In the genomic region with DNA sequence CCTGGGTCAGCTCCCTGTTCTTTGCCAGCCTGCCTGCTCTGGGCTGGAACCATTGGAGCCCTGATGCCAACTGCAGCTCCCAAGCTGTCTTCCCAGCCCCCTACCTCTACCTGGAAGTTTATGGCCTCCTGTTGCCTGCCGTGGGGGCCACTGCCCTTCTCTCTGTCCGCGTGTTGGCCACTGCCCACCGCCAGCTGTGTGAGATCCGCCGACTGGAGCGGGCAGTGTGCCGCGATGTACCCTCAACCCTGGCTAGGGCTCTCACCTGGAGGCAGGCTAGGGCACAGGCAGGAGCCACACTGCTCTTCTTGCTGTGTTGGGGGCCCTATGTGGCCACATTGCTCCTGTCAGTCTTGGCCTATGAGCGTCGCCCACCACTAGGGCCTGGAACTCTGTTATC, we compare ENCODE assay signal across 26 mouse cellular contexts. TPM values are rescaled to one million over a fixed set of nuclear protein-coding genes. Genes with fewer than 3 reads are reported as not detected.
DNase-seq lines count a peak whose midpoint lies in the region; ATAC-seq and TF ChIP-seq lines count a peak whose summit lies in the region.
"Had no signal": no experiment of that assay in that cellular context is flagged by ENCODE, and none has a peak within 500 bp of the region (broad histone marks: within the 10 kb centered on the region; RNA-seq: fewer than 3 reads in every experiment).

No protein-coding gene starts in this region.

- no peak overlapping the region for H3K4me3 ChIP-seq in forebrain, postnatal 0 days (ENCODE audit: low read depth, low read length)
- no peak overlapping the region for H3K4me3 ChIP-seq in forebrain, embryonic 12.5 days (replicated peaks)
- peak overlapping the region; percentile 86 for H3K4me3 ChIP-seq in testis, adult 2 months (ENCODE audit: control insufficient read depth, low read depth, low read length)
- no peak overlapping the region for H3K4me3 ChIP-seq in intestine, embryonic 16.5 days (ENCODE audit: low read length)
- H3K4me3 ChIP-seq: embryonic facial prominence, embryonic 15.5 days; erythroblast, embryonic 14.5 days; forebrain, embryonic 10.5 days; forebrain, embryonic 15.5 days; heart, embryonic 10.5 days; hindbrain, embryonic 12.5 days had no signal

- no peak for ATAC-seq in forebrain, postnatal 0 days
- no peak for ATAC-seq in forebrain, embryonic 12.5 days (ENCODE audit: low FRiP score)
- peak; percentile 8; the same call in 1 of the 2 replicates for ATAC-seq in granulocyte monocyte progenitor cell, adult 5-6 weeks (replicated peaks; ENCODE audit: poor library complexity, severe bottlenecking)
- no peak for ATAC-seq in intestine, embryonic 16.5 days
- ATAC-seq: activated CD4-positive, CD25-positive, alpha-beta regulatory T cell, adult 4 months; forebrain, embryonic 15.5 days; hindbrain, embryonic 16.5 days; inflammation-experienced regulatory T-cells, adult 6 months had no signal

- no peaks in the 10 kb centered on the region for H3K4me1 ChIP-seq in forebrain, postnatal 0 days (ENCODE audit: insufficient read depth)
- peaks cover 14% of the 10 kb centered on the region for H3K4me1 ChIP-seq in forebrain, embryonic 12.5 days
- H3K4me1 ChIP-seq in testis, adult 2 months (ENCODE audit: control insufficient read depth, insufficient read depth, low read length) = peaks cover 5% of the 10 kb centered on the region
- peaks cover 37% of the 10 kb centered on the region for H3K4me1 ChIP-seq in intestine, embryonic 16.5 days (ENCODE audit: control insufficient read depth, insufficient read depth, low read length)

- no peak overlapping the region for H3K4me2 ChIP-seq in forebrain, postnatal 0 days (ENCODE audit: low read depth)
- no peak overlapping the region for H3K4me2 ChIP-seq in forebrain, embryonic 12.5 days
- no peak overlapping the region for H3K4me2 ChIP-seq in intestine, embryonic 16.5 days (ENCODE audit: low read depth, low read length)
- H3K4me2 ChIP-seq: embryonic facial prominence, embryonic 15.5 days; forebrain, embryonic 15.5 days; hindbrain, embryonic 12.5 days had no signal

- peak; percentile 32; the same call in 1 of the 2 replicates for TF ChIP-seq POLR2A in testis, adult 2 months (IDR thresholded peaks at IDR 0.05; ENCODE audit: control insufficient read depth, low read depth, low read length)

- no peak overlapping the region for H3K9ac ChIP-seq in forebrain, postnatal 0 days
- H3K9ac ChIP-seq in forebrain, embryonic 12.5 days = no peak overlapping the region
- no peak overlapping the region for H3K9ac ChIP-seq in intestine, embryonic 16.5 days (ENCODE audit: low read depth, low read length)
- H3K9ac ChIP-seq: embryonic facial prominence, embryonic 15.5 days; forebrain, embryonic 15.5 days; hindbrain, embryonic 12.5 days had no signal

- no peak overlapping the region for H3K27ac ChIP-seq in forebrain, postnatal 0 days (ENCODE audit: low read depth, low read length)
- H3K27ac ChIP-seq in forebrain, embryonic 12.5 days = no peak overlapping the region
- H3K27ac ChIP-seq in testis, adult 2 months (ENCODE audit: control insufficient read depth, insufficient read depth, low read depth, low read length) = no peak overlapping the region
- no peak overlapping the region for H3K27ac ChIP-seq in intestine, embryonic 16.5 days (ENCODE audit: low read length)
- H3K27ac ChIP-seq: embryonic facial prominence, embryonic 15.5 days; forebrain, embryonic 10.5 days; forebrain, embryonic 15.5 days; heart, embryonic 10.5 days; hindbrain, embryonic 12.5 days had no signal

- peak; percentile 20; the same call in 1 of the 2 replicates for TF ChIP-seq CTCF in forebrain, postnatal 0 days (IDR thresholded peaks at IDR 0.05; ENCODE audit: low read depth)
- no peak for TF ChIP-seq CTCF in testis, adult 2 months (IDR thresholded peaks at IDR 0.05; ENCODE audit: control insufficient read depth, insufficient read depth, insufficient replicate concordance, low read depth, low read length)

- no peak for DNase-seq in forebrain, postnatal 0 days
- DNase-seq in testis, postnatal 10 days (ENCODE audit: low spot score) = no peak
- DNase-seq in right cerebral cortex, postnatal 4 days = no peak
- DNase-seq: adrenal gland, postnatal 25 days; cerebellum, postnatal 14 days; embryo, embryonic 11 days; gastrocnemius, postnatal 14 days; heart, postnatal 10 days; heart, postnatal 4 days had no signal

- no peaks in the 10 kb centered on the region for H3K9me3 ChIP-seq in forebrain, postnatal 0 days (ENCODE audit: low read length)
- no peaks in the 10 kb centered on the region for H3K9me3 ChIP-seq in forebrain, embryonic 12.5 days
- no peaks in the 10 kb centered on the region for H3K9me3 ChIP-seq in intestine, embryonic 16.5 days (ENCODE audit: control insufficient read depth, low read length)
- H3K9me3 ChIP-seq: embryonic facial prominence, embryonic 15.5 days; forebrain, embryonic 10.5 days; forebrain, embryonic 15.5 days; heart, embryonic 10.5 days; hindbrain, embryonic 12.5 days had no signal

- H3K36me3 ChIP-seq in forebrain, postnatal 0 days (ENCODE audit: insufficient read depth) = peaks cover 39% of the 10 kb centered on the region
- H3K36me3 ChIP-seq in forebrain, embryonic 12.5 days (replicated peaks) = peaks cover 47% of the 10 kb centered on the region
- H3K36me3 ChIP-seq in testis, adult 2 months (ENCODE audit: control insufficient read depth, insufficient read depth, low read length) = peaks cover 14% of the 10 kb centered on the region
- peaks cover 15% of the 10 kb centered on the region for H3K36me3 ChIP-seq in intestine, embryonic 16.5 days (ENCODE audit: control insufficient read depth, insufficient read depth, low read length)

- H3K27me3 ChIP-seq in forebrain, postnatal 0 days (ENCODE audit: insufficient read depth, low read length) = no peaks in the 10 kb centered on the region
- H3K27me3 ChIP-seq in forebrain, embryonic 12.5 days = no peaks in the 10 kb centered on the region
- no peaks in the 10 kb centered on the region for H3K27me3 ChIP-seq in testis, adult 2 months (ENCODE audit: control insufficient read depth, insufficient read depth, low read length)
- no peaks in the 10 kb centered on the region for H3K27me3 ChIP-seq in intestine, embryonic 16.5 days (replicated peaks; ENCODE audit: control insufficient read depth, insufficient read depth, low read length)
- H3K27me3 ChIP-seq: embryonic facial prominence, embryonic 15.5 days; forebrain, embryonic 15.5 days; hindbrain, embryonic 12.5 days had no signal

- 87% methylated on average over 11 of the region's 11 CpGs for WGBS in forebrain, postnatal 0 days
- WGBS in forebrain, embryonic 12.5 days = 91% methylated on average over 11 of the region's 11 CpGs
- 85% methylated on average over 11 of the region's 11 CpGs for WGBS in intestine, embryonic 16.5 days

RNA-seq across cellular contexts. Expression of gene Gpbar1, which starts 0.6 kb away (rescaled TPM):
- not detected in 2 replicates for total RNA-seq in forebrain, postnatal 0 days (2014; rRNA removed)
- polyA plus RNA-seq in forebrain, postnatal 0 days (2015; fragmentation: Nextera tagmentation; extraction: Ambion mirVana) = 0.21 TPM in 1 of 2 replicates, not detected in the other
- polyA plus RNA-seq in forebrain, embryonic 12.5 days (2016; fragmentation: Nextera tagmentation; extraction: Ambion mirVana) = 0.18 and 0.29 TPM in 2 replicates
- polyA plus RNA-seq in testis, adult 2 months (2012; rRNA removed) = 0.10 and 0.16 TPM in 2 replicates
- total RNA-seq in granulocyte monocyte progenitor cell, adult 5-6 weeks (2014; fragmentation: Nextera tagmentation) = not detected in 2 replicates
- total RNA-seq in granulocyte monocyte progenitor cell, adult 5-6 weeks (2017) = not detected in 2 replicates
- 2.6 and 2.7 TPM in 2 replicates for polyA plus RNA-seq in intestine, embryonic 16.5 days (2015; fragmentation: Nextera tagmentation; extraction: Ambion mirVana)
- total RNA-seq: adrenal gland, adult 18-20 months; adrenal gland, postnatal 25 days; common myeloid progenitor, adult 5-6 weeks; gastrocnemius, adult 18-20 months; gastrocnemius, postnatal 14 days; heart, postnatal 10 days; heart, postnatal 4 days had no signal
- polyA plus RNA-seq: C2C12; embryonic facial prominence, embryonic 15.5 days; erythroblast, embryonic 14.5 days; forebrain, embryonic 15.5 days; hindbrain, embryonic 16.5 days had no signal

RNA-seq across cellular contexts. Expression of gene Aamp, which starts 5.5 kb away (rescaled TPM):
- 160 and 179 TPM in 2 replicates for total RNA-seq in forebrain, postnatal 0 days (2014; rRNA removed)
- polyA plus RNA-seq in forebrain, postnatal 0 days (2015; fragmentation: Nextera tagmentation; extraction: Ambion mirVana) = 211 and 215 TPM in 2 replicates
- polyA plus RNA-seq in forebrain, embryonic 12.5 days (2016; fragmentation: Nextera tagmentation; extraction: Ambion mirVana) = 184 and 190 TPM in 2 replicates
- polyA plus RNA-seq in testis, adult 2 months (2012; rRNA removed) = 1,529 and 1,552 TPM in 2 replicates
- total RNA-seq in granulocyte monocyte progenitor cell, adult 5-6 weeks (2014; fragmentation: Nextera tagmentation) = 100 and 106 TPM in 2 replicates
- total RNA-seq in granulocyte monocyte progenitor cell, adult 5-6 weeks (2017) = 98.8 and 140 TPM in 2 replicates
- polyA plus RNA-seq in intestine, embryonic 16.5 days (2015; fragmentation: Nextera tagmentation; extraction: Ambion mirVana) = 246 and 256 TPM in 2 replicates

RNA-seq across cellular contexts. Expression of gene Pnkd, which starts 5.7 kb away (rescaled TPM):
- 57.5 and 64.5 TPM in 2 replicates for total RNA-seq in forebrain, postnatal 0 days (2014; rRNA removed)
- polyA plus RNA-seq in forebrain, postnatal 0 days (2015; fragmentation: Nextera tagmentation; extraction: Ambion mirVana) = 112 and 128 TPM in 2 replicates
- polyA plus RNA-seq in forebrain, embryonic 12.5 days (2016; fragmentation: Nextera tagmentation; extraction: Ambion mirVana) = 87.5 and 88.9 TPM in 2 replicates
- polyA plus RNA-seq in testis, adult 2 months (2012; rRNA removed) = 118 and 119 TPM in 2 replicates
- total RNA-seq in granulocyte monocyte progenitor cell, adult 5-6 weeks (2014; fragmentation: Nextera tagmentation) = 28.7 and 49.8 TPM in 2 replicates
- total RNA-seq in granulocyte monocyte progenitor cell, adult 5-6 weeks (2017) = 9.0 and 14.1 TPM in 2 replicates
- polyA plus RNA-seq in intestine, embryonic 16.5 days (2015; fragmentation: Nextera tagmentation; extraction: Ambion mirVana) = 139 and 148 TPM in 2 replicates

RNA-seq across cellular contexts. Expression of gene Tmbim1, which starts 26.4 kb away (rescaled TPM):
- 5.8 and 7.9 TPM in 2 replicates for total RNA-seq in forebrain, postnatal 0 days (2014; rRNA removed)
- polyA plus RNA-seq in forebrain, postnatal 0 days (2015; fragmentation: Nextera tagmentation; extraction: Ambion mirVana) = 6.1 and 7.9 TPM in 2 replicates
- 6.7 and 7.9 TPM in 2 replicates for polyA plus RNA-seq in forebrain, embryonic 12.5 days (2016; fragmentation: Nextera tagmentation; extraction: Ambion mirVana)
- 6.3 TPM in 2 replicates for polyA plus RNA-seq in testis, adult 2 months (2012; rRNA removed)
- total RNA-seq in granulocyte monocyte progenitor cell, adult 5-6 weeks (2014; fragmentation: Nextera tagmentation) = 21.9 and 24.6 TPM in 2 replicates
- total RNA-seq in granulocyte monocyte progenitor cell, adult 5-6 weeks (2017) = 13.8 and 15.0 TPM in 2 replicates
- 77.3 and 79.8 TPM in 2 replicates for polyA plus RNA-seq in intestine, embryonic 16.5 days (2015; fragmentation: Nextera tagmentation; extraction: Ambion mirVana)

RNA-seq across cellular contexts. Expression of gene Arpc2, which starts 43.1 kb away (rescaled TPM):
- 241 and 268 TPM in 2 replicates for total RNA-seq in forebrain, postnatal 0 days (2014; rRNA removed)
- polyA plus RNA-seq in forebrain, postnatal 0 days (2015; fragmentation: Nextera tagmentation; extraction: Ambion mirVana) = 541 and 596 TPM in 2 replicates
- polyA plus RNA-seq in forebrain, embryonic 12.5 days (2016; fragmentation: Nextera tagmentation; extraction: Ambion mirVana) = 356 and 369 TPM in 2 replicates
- 98.3 and 107 TPM in 2 replicates for polyA plus RNA-seq in testis, adult 2 months (2012; rRNA removed)
- 573 and 588 TPM in 2 replicates for total RNA-seq in granulocyte monocyte progenitor cell, adult 5-6 weeks (2014; fragmentation: Nextera tagmentation)
- total RNA-seq in granulocyte monocyte progenitor cell, adult 5-6 weeks (2017) = 434 and 584 TPM in 2 replicates
- polyA plus RNA-seq in intestine, embryonic 16.5 days (2015; fragmentation: Nextera tagmentation; extraction: Ambion mirVana) = 556 and 575 TPM in 2 replicates
